Mouse (Mus musculus): ENCODE measurements around the gene D430042O09Rik.

Gene D430042O09Rik

GRCm38 (mm10) chr7:125736366-125737015 is 28.8 kb downstream of the D430042O09Rik start:
- DNase-seq (ENCODE audit: inconsistent ontology term): no peak

DNA sequence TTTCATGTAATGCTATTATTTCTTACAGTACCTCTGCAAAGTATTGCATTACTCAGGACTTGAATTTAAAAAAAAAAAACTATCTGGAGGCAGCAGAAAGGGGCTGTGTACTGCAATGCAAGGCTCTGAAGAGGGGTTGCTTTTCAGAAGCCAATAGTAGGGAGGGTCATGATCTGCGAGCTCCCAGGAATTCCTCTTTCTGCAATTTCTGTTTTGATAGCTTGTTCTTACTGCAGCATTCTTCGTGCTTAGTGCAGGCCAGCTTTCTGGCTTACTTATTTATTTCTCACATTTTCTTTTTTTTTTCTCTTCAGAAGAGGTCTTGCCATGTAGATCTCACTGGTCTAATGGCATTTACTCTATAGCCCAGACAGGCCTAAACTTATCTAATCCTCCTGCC is 32.8 kb downstream of the D430042O09Rik start:
- DNase-seq (ENCODE audit: inconsistent ontology term): no peak

- no peak for DNase-seq (ENCODE audit: inconsistent ontology term)
These were observed 33.6 kb downstream of the D430042O09Rik start for GRCm38 (mm10) chr7:125741271-125741703.

DNA sequence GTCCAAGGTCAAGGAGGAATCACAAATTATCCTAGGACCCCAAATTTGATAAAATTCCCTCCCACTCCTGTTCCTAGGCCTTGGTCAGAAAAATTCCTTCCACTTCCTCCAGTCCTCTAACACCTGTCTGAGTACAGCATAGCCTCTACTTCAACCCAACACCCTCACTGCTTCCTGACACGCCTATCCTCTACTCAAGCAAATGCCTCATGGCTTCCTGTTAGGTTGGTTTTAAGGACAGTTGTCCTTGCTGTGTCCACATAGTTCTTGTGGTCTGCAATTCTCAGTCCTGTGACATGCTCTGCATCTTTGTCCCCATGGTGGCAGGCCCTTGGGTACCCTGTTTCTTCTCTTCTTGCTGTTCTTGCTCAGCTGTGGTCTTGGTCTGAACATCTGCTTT is 37.1 kb downstream of the D430042O09Rik start:
- no peak for DNase-seq (ENCODE audit: inconsistent ontology term)

DNA sequence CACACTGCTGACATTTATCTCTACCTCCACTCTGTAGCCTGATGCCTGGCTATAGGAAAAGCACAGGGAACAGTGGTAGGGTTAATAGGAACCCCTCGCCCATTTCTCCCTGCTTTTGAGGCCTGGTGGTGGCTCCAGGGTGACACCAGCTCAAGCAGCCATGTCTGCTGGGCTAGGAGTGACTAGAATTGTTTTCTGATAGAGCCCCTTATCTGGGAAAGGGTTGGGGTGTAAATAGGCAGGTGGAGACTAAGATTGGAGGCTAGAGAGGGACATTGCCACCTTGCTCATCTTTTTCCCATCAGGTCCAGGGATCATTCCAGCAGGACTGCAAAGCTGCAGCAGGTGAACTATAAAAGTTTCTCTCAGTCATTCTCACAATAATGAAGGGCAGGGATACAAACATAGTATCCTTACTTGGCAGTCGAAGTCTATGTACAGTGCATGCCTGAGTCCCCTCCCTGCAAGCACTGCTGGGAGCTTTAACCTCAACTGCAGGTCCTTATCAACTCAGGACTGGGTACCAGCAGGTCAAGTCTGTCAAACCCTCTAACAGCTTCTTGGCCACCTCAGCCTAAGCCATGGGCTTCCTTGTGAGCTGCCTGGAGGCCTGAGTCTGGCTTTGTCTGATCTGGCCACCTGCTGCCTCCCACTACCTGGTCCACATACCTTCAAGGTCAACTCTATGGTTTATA is 39.1 kb downstream of the D430042O09Rik start:
- no peak for DNase-seq (ENCODE audit: inconsistent ontology term)

GRCm38 (mm10) chr7:125747316-125747690 is 39.6 kb downstream of the D430042O09Rik start:
- DNase-seq (ENCODE audit: inconsistent ontology term): no peak

DNA sequence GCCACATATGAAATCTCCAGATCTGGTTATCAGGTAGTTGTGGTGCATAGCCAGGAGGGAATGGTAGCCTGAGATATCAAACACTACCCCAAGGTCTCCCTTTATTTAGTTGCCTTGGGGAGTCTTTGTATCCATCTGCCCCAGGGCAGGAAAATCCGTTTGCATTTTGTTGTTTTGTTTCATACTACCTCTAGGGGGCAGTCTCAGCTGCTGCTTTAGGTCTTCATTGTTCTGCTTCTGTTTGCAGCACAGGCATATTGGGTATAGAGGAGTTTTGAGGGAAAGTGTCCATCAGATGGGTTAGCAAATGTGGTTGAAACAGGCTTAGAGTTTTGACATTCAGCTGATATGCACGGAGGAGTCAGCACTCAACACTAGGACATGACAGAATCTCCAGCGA is 40.5 kb downstream of the D430042O09Rik start:
- DNase-seq (ENCODE audit: inconsistent ontology term): no peak

DNA sequence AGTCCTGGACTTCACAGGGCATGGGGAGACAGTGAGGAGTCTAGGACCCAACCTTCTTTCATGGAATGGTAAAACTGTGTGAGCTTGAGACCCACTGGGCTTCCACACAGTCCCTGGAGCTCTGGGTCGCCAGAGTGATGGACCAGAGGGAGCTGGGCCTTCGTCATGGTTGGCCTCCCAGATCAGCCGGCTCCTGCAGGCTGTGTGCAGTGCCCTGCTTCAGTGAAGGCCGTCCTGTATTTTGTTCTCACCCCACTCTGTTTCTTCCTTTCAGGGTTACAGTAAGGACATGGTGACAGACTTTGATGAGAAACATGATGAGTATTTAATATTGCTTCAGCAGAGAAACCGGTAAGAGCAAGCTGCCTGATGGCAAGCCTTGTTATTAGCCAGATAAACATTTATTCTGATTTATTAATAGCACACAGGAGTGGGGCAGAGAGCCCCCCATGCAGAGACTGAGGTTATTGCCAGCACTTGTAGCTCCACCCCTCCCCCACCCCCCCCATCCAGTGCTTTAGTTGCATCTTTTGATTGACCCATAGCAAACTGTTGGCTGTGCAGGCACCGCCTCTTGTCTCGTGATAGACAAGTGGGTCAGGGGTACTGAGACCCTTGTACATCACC is 45.1 kb downstream of the D430042O09Rik start:
- DNase-seq (ENCODE audit: inconsistent ontology term): no peak

- no peak for DNase-seq (ENCODE audit: inconsistent ontology term)
These were observed 45.6 kb downstream of the D430042O09Rik start for GRCm38 (mm10) chr7:125753326-125753715.

DNA sequence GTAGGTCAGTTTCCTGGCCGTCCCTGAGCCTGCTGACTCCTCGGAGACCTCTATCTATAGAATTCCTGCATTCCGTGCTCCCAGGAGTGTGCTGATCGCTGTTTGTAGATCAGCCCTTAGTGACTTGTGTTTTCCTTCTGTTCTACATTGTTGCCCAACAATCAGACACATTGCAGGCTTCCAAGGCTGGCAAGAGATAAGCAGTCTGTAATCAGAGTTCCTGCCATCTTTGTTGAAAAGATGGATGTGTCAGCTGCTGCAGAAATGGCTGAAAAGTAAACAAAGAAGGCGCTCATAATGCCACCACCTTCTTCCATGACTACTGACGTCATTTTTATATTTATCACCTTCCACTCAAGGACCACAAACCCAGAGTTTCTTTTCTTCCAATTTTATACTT is 49.1 kb downstream of the D430042O09Rik start:
- no peak for DNase-seq (ENCODE audit: inconsistent ontology term)

DNA sequence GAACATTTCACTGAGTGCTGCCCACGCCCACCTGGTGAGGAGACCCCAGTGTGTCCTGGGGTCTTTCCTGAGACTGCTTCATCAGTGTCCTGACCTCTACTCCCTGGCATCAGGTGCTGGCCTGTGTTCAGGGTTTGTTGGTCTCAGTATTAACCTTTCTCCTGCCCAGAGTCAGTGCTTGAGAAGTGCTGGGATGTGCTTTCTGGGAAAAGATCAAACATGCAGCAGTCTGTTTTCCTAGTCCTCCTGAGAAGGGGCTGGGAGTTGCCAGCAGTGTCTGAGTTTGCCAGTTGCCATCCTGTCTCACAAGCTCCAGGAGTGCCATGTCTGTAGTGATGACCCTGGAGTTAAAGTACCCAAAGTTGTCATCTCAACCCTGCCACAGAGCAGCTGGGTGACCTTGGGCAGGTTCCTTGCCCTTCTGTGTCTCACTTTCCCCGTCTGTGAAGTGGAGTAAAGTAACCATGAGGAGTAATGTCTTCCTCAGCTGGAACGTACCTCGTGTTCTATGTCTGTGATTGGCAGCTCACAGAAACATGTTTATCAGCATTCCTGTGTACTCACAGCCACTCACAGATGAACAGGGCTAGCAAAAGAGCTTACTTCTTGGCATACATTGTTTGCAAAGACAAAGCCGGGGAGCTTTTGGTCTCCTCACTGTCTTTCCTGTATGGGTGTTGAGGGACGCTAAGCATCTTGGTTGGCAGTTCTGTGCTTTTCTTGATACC is 50.4 kb downstream of the D430042O09Rik start:
- no peak for DNase-seq (ENCODE audit: inconsistent ontology term)

DNA sequence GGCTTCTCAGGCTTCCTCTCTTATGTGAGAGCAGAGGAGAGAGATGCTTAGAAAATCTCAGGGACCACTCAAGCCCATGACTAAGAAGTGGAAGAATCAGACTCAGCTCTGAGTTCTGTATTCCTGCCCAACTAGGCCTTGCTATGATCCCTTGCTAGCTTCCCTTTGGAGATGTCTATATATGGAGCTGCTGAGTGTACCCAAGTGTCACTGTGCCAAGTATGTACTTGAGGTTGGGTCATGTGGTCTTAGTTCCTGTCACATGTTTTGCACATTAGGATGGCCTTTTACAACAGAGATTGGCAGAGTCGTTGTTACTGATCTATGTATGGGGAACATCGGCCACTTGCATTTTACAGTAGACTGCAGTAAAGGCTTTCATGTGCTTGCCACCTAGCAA is 54.6 kb downstream of the D430042O09Rik start:
- DNase-seq (ENCODE audit: inconsistent ontology term): no peak

DNA sequence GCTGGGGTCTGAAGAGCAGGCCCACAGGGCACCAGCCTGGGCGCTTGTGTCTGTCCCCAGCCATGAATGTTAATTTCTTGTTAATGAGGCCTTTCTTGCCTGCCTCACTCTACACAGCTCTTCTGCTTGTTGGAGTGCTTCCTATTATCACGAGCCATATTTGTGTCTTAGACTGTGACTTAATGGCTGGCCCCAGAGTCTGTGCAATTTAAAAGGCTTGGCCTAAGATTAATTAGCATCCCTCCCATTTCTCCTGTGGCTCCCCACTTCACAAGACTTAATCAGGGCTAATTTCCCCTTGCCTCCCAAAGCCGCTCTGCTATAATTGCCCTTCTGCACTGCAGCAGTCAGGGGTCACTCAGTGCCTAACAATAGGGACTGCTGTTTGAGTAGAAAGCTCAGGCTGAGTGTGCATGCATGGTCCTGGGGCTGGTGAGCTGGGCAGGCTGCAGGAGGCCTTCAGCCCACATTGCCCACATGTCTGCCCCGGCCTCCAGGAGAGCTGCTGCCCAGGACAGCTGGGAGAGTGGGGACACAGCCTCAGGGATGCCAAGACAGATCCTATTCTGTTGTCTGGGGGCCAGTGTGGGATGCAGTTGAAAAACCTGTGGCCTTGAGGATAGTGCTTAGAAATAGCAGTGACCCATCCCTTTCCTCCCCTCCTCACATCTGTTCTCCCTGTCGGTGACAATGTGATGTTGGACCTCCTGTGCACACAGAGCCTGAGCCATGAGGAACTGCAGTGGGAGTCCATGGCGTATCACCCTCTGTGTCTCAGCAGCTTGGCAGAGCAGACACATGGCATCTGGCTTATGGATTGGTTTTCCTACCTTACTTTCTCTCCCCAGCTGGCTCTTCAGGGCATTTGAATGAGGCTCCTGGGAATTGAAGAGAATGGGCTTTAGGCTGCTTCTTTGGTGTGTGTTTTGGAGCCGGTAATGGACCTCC is 55.5 kb downstream of the D430042O09Rik start:
- DNase-seq (ENCODE audit: inconsistent ontology term): no peak

DNA sequence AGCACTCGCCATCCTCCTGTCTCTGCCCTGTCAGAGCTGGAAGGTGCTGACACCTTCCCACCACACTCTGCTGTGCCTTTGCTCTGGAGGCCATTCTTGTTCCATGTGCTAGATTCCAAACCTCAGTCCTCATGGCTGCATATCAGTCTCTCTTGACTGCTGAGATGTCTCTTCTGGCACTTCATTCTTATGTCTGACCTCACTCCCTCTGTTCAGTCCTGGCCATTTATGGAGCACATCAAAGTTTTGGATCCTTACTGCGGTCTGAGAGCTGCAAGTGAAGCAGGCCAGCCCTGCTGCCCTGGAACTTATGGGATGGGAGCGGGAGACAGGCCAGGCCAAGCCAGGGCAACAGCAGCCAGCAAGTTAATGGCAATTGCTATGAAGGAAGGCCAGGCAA is 56.7 kb downstream of the D430042O09Rik start:
- DNase-seq (ENCODE audit: inconsistent ontology term): no peak

GRCm38 (mm10) chr7:125766976-125767831 is 59.5 kb downstream of the D430042O09Rik start:
- peak; percentile 40 for DNase-seq (ENCODE audit: inconsistent ontology term)

DNA sequence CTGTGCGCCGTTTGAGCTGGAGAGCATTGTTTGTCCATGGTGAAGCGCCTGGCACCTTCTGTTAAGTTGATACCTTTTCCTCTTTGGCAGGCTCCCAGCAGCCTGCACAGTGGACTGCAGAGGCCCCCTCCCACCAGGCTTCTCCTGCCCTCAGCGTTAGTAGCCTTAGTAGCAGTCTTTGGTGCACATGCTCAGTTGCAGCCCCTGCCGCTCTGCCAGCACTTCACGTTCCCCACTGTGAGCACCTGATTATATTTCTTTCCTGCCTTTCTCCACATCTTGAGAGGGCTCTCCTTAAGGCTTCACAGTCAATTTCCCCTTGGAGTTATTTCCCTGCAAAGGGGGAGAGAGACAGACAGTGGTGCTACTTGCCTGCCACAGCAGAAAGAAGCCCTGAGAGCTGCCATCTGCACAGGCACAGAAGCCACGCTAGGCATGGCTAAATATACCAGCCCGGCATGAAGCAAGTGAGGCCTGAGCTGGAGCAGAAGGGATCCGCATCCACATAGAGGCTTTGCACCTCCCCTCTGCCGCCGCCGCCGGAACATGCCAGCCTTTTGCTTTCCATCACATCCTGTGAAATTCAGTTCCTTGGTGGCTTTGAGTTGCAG is 65.4 kb downstream of the D430042O09Rik start:
- DNase-seq (ENCODE audit: inconsistent ontology term): no peak

GRCm38 (mm10) chr7:125783206-125783605 is 75.5 kb downstream of the D430042O09Rik start:
- no peak for DNase-seq (ENCODE audit: inconsistent ontology term)

GRCm38 (mm10) chr7:125786105-125786504 is 78.4 kb downstream of the D430042O09Rik start:
- DNase-seq (ENCODE audit: inconsistent ontology term): no peak

- peak; percentile 37 for DNase-seq (ENCODE audit: inconsistent ontology term)
These were observed 79.4 kb downstream of the D430042O09Rik start for GRCm38 (mm10) chr7:125787046-125787445.

DNA sequence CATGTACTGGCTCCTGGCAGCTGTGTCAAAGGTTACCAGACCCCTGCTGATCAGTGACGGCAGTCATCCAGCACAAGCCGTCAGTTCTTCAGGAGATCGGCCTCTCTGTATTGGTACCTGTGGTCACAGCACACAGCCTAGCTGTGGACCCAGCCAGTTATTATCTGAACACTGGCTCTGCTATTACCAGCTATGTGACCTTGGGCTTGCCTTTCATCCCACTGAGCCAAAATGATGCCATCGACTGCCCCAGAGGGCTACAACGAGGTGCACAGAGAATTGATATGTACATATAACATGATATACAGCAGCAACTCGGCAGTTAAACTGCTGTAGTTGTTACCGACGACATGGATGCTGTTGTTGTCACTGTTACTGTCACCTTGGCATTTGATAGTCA is 82.4 kb downstream of the D430042O09Rik start:
- no peak for DNase-seq (ENCODE audit: inconsistent ontology term)
